14 mouse cellular contexts compared by ENCODE assay signal in the genomic region with DNA sequence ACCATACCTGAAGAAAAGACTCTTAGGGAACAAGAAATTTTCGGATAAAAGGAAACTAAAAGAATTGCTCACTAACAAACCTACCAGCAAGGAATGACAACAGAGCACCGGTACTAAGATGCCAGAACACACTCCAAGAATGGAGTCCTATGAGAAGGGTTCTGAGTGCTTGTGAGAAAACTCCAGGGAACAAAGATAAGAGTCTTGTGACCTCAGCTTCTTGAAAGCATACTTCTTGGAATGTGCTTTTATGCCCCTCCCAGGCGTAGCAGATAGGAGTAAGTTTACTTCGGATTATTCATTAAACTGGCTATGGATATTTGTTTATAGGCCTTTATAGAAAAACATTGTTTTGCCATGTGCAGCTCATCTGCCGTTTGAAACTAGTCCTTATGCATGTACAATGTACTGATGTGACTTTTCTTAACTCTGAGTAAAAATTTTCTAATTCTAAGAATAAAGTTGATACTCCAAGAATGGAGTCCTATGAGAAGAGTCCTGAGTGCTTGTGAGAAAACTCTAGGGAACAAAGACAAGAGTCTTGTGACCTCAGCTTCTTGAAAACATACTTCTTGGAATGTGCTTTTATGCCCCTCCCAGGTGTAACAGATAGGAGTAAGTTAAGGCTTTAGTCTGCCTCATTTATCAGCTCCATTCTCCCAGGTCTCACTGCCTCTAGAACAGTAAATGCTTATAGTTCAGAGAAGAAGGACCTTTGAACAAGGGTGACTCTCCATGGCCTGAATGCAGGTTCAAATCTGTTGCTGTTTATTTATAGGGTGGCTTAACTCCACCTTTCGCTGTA.
"Had no signal": no experiment of that assay in that cellular context is flagged by ENCODE, and none has a peak within 500 bp of the region (broad histone marks: within the 10 kb centered on the region; RNA-seq: fewer than 3 reads in every experiment).

No protein-coding gene starts in this region.

- H3K27ac ChIP-seq: layer of hippocampus, adult 2 months; limb, embryonic 10.5 days; limb, embryonic 13.5 days; liver, embryonic 13.5 days had no signal

- H3K4me2 ChIP-seq: limb, embryonic 13.5 days; liver, embryonic 13.5 days; midbrain, embryonic 11.5 days had no signal

- H3K27me3 ChIP-seq: limb, embryonic 13.5 days; liver, embryonic 13.5 days had no signal

- DNase-seq: kidney, adult 11 months; kidney, adult 9 months; kidney, postnatal 14 days; layer of hippocampus, adult 9-11 months; liver; liver, embryonic 13.5 days; lung, adult 2 months; lung, postnatal 14 days; midbrain, embryonic 14.5 days; thymus, postnatal 25 days had no signal

- H3K4me1 ChIP-seq: limb, embryonic 10.5 days; limb, embryonic 13.5 days; liver, embryonic 13.5 days had no signal

- H3K9me3 ChIP-seq: limb, embryonic 10.5 days; limb, embryonic 13.5 days; liver, embryonic 13.5 days had no signal

- H3K9ac ChIP-seq: limb, embryonic 13.5 days; liver, embryonic 13.5 days had no signal

- H3K36me3 ChIP-seq: limb, embryonic 10.5 days; limb, embryonic 13.5 days; liver, embryonic 13.5 days had no signal

- H3K4me3 ChIP-seq: layer of hippocampus, adult 2 months; limb, embryonic 10.5 days; limb, embryonic 13.5 days; liver, embryonic 13.5 days had no signal
